Comparison of ENCODE assay signal across 7 mouse cellular contexts in genomic region chr12:104426915-104427314, GRCm38 (mm10). TPM values are rescaled to one million over a fixed set of nuclear protein-coding genes. Genes with fewer than 3 reads are reported as not detected.
DNase-seq lines count a peak whose midpoint lies in the region; ATAC-seq and TF ChIP-seq lines count a peak whose summit lies in the region.

No protein-coding gene starts in this region.

- H3K36me3 ChIP-seq in intestine, postnatal 0 days (ENCODE audit: control insufficient read depth, insufficient read depth), result no peaks in the 10 kb centered on the region
- no peaks in the 10 kb centered on the region for H3K36me3 ChIP-seq in midbrain, embryonic 10.5 days

- WGBS in intestine, postnatal 0 days, result 6% methylated on average over 7 of the region's 7 CpGs
- WGBS in midbrain, embryonic 10.5 days, result 8% methylated on average over 7 of the region's 7 CpGs

- H3K27me3 ChIP-seq in intestine, postnatal 0 days (replicated peaks; ENCODE audit: control insufficient read depth, insufficient read depth, low read length), result no peaks in the 10 kb centered on the region
- H3K27me3 ChIP-seq in midbrain, embryonic 10.5 days (ENCODE audit: low read depth, poor library complexity, severe bottlenecking), result no peaks in the 10 kb centered on the region; the same call in 1 of the 2 replicates

- H3K9me3 ChIP-seq in intestine, postnatal 0 days (ENCODE audit: control insufficient read depth), result no peaks in the 10 kb centered on the region
- H3K9me3 ChIP-seq in midbrain, embryonic 10.5 days (replicated peaks), result no peaks in the 10 kb centered on the region

- no peak overlapping the region for H3K4me2 ChIP-seq in intestine, postnatal 0 days (replicated peaks; ENCODE audit: low read depth)

- H3K27ac ChIP-seq in intestine, postnatal 0 days (ENCODE audit: low read depth, low read length), result no peak overlapping the region
- no peak overlapping the region for H3K27ac ChIP-seq in midbrain, embryonic 10.5 days (replicated peaks)

- H3K4me3 ChIP-seq in intestine, postnatal 0 days (ENCODE audit: low read depth, low read length), result no peak overlapping the region
- no peak overlapping the region for H3K4me3 ChIP-seq in midbrain, embryonic 10.5 days

- TF ChIP-seq CTCF in intestine, postnatal 0 days (IDR thresholded peaks at IDR 0.05; ENCODE audit: low read depth), result peak; percentile 85

- intact Hi-C loops in left cerebral cortex, postnatal 4 days (cut with DNase I), result loop anchor here (10.0 kb wide), 1 partner anchor 182 kb away; no protein-coding TSS in a partner anchor
- intact Hi-C loops in left cerebral cortex, postnatal 25 days (cut with DNase I), result no loop called here

- peak; percentile 27 for DNase-seq in left cerebral cortex, postnatal 4 days
- no peak for DNase-seq in left cerebral cortex, postnatal 25 days (ENCODE audit: low spot score in 2 of 2)
- DNase-seq in R1 (ENCODE audit: low read depth, low spot score), result peak; percentile 85
- peak; percentile 77 for DNase-seq in embryo, embryonic 10.5 days (ENCODE audit: low spot score)
- peak; percentile 64 for DNase-seq in midbrain, embryonic 10.5 days (ENCODE audit: low spot score)
- DNase-seq in spleen, postnatal 4 days (ENCODE audit: low spot score in 2 of 2), result no peak

- no peak for ATAC-seq in intestine, postnatal 0 days

- no peak overlapping the region for H3K9ac ChIP-seq in intestine, postnatal 0 days (ENCODE audit: low read depth, low read length)

- no peaks in the 10 kb centered on the region for H3K4me1 ChIP-seq in intestine, postnatal 0 days (replicated peaks; ENCODE audit: control insufficient read depth, insufficient read depth, low read length)
- peaks cover 9% of the 10 kb centered on the region for H3K4me1 ChIP-seq in midbrain, embryonic 10.5 days

RNA-seq across cellular contexts. Expression of gene Serpina3n, which starts 20.4 kb away (rescaled TPM):
- total RNA-seq in left cerebral cortex, postnatal 4 days (2021), result 1 to 10 TPM; 1.7 to 2.5 TPM
- total RNA-seq in left cerebral cortex, postnatal 25 days (2021), result 10 to 100 TPM in 1 of 2 experiments, 1 to 10 TPM in 1; 9.3 to 10.7 TPM
- polyA plus RNA-seq in intestine, postnatal 0 days (2015; fragmentation: Nextera tagmentation; extraction: Ambion mirVana), result 0.18 and 0.21 TPM in 2 replicates
- not detected in 2 replicates for polyA plus RNA-seq in midbrain, embryonic 10.5 days (2016; fragmentation: Nextera tagmentation; extraction: Ambion mirVana)

RNA-seq across cellular contexts. Expression of gene Gsc, which starts 46.2 kb away (rescaled TPM):
- not detected for total RNA-seq in left cerebral cortex, postnatal 4 days (2021)
- not detected for total RNA-seq in left cerebral cortex, postnatal 25 days (2021)
- polyA plus RNA-seq in intestine, postnatal 0 days (2015; fragmentation: Nextera tagmentation; extraction: Ambion mirVana), result 0.20 TPM in 1 of 2 replicates, not detected in the other
- 0.24 and 0.27 TPM in 2 replicates for polyA plus RNA-seq in midbrain, embryonic 10.5 days (2016; fragmentation: Nextera tagmentation; extraction: Ambion mirVana)

Comparison
In these comparisons a context has a peak if more than half of its experiments do, and no peak if none do; other contexts are left out.
1. DNase-seq: peak in left cerebral cortex, postnatal 4 days (single experiment), R1 (single experiment), embryo, embryonic 10.5 days (single experiment) and midbrain, embryonic 10.5 days (single experiment); none in left cerebral cortex, postnatal 25 days (0 of 2) and spleen, postnatal 4 days (0 of 2).